Mouse (Mus musculus): ENCODE measurements at regions not wholly inside any gene's neighbourhood (a gene's known extent, or its start where the extent isn't known, plus 50 kb on each side); places are given as distances from the start of the nearest gene placed in this dataset.
A peak's percentile ranks its signal among the peaks of the same experiment; 100 is the strongest.
"Not testable (repeated sequence)": the region's sequence is repeated elsewhere in the genome, so short reads cannot be mapped to it uniquely, and the experiment has no call there.

GRCm38 (mm10) chr8:126778131-126778530 lies 167.5 kb downstream of the Tomm20 start:
- DNase-seq (ENCODE audit: low spot score in 2 of 2): no peak

GRCm38 (mm10) chr8:126776605-126777469 lies 168.8 kb downstream of the Tomm20 start:
- DNase-seq (ENCODE audit: low spot score in 2 of 2): no peak

GRCm38 (mm10) chr8:126775334-126775733 lies 170.3 kb downstream of the Tomm20 start:
- no peak for DNase-seq (ENCODE audit: low spot score in 2 of 2)

GRCm38 (mm10) chr8:126774816-126775215 lies 170.8 kb downstream of the Tomm20 start:
- DNase-seq (ENCODE audit: low spot score in 2 of 2): no peak

- no peak for DNase-seq (ENCODE audit: low spot score in 2 of 2)
Measured at GRCm38 (mm10) chr8:126772748-126773147, 172.9 kb downstream of the Tomm20 start.

GRCm38 (mm10) chr8:126772194-126772593 lies 173.4 kb downstream of the Tomm20 start:
- DNase-seq (ENCODE audit: low spot score in 2 of 2): no peak

GRCm38 (mm10) chr8:126770374-126770773 lies 175.3 kb downstream of the Tomm20 start:
- not testable (repeated sequence) for DNase-seq (ENCODE audit: low spot score in 2 of 2)

GRCm38 (mm10) chr8:126768142-126768541 lies 174.4 kb upstream of the Irf2bp2 start:
- DNase-seq (ENCODE audit: low spot score in 2 of 2): no peak

- peak; percentile 46 to 62 for DNase-seq (ENCODE audit: low spot score in 2 of 2)
Measured at GRCm38 (mm10) chr8:126767341-126767740, 173.6 kb upstream of the Irf2bp2 start.

- no peak for DNase-seq (ENCODE audit: low spot score in 2 of 2)
Measured at GRCm38 (mm10) chr8:126765693-126766238, 172.0 kb upstream of the Irf2bp2 start.

- DNase-seq (ENCODE audit: low spot score in 2 of 2): no peak
Measured at GRCm38 (mm10) chr8:126763600-126763999, 169.8 kb upstream of the Irf2bp2 start.

- no peak for DNase-seq (ENCODE audit: low spot score in 2 of 2)
Measured at GRCm38 (mm10) chr8:126759711-126760110, 165.9 kb upstream of the Irf2bp2 start.

GRCm38 (mm10) chr8:126758951-126759350 lies 165.2 kb upstream of the Irf2bp2 start:
- no peak for DNase-seq (ENCODE audit: low spot score in 2 of 2)

GRCm38 (mm10) chr8:126757951-126758757 lies 164.4 kb upstream of the Irf2bp2 start:
- DNase-seq (ENCODE audit: low spot score in 2 of 2): no peak

- no peak for DNase-seq (ENCODE audit: low spot score in 2 of 2)
Measured at GRCm38 (mm10) chr8:126756300-126757097, 162.7 kb upstream of the Irf2bp2 start.

- DNase-seq (ENCODE audit: low spot score in 2 of 2): no peak
Measured at GRCm38 (mm10) chr8:126755669-126756068, 161.9 kb upstream of the Irf2bp2 start.

- no peak for DNase-seq (ENCODE audit: low spot score in 2 of 2)
Measured at GRCm38 (mm10) chr8:126754361-126754809, 160.6 kb upstream of the Irf2bp2 start.

- no peak for DNase-seq (ENCODE audit: low spot score in 2 of 2)
Measured at GRCm38 (mm10) chr8:126753059-126753855, 159.5 kb upstream of the Irf2bp2 start.

- DNase-seq (ENCODE audit: low spot score in 2 of 2): no peak
Measured at GRCm38 (mm10) chr8:126751416-126752140, 157.8 kb upstream of the Irf2bp2 start.

All from adrenal gland, adult 18-20 months (tissue).